Mouse (Mus musculus): Measurements from ENCODE around the gene Ccdc171.

Ccdc171 gene

DNA sequence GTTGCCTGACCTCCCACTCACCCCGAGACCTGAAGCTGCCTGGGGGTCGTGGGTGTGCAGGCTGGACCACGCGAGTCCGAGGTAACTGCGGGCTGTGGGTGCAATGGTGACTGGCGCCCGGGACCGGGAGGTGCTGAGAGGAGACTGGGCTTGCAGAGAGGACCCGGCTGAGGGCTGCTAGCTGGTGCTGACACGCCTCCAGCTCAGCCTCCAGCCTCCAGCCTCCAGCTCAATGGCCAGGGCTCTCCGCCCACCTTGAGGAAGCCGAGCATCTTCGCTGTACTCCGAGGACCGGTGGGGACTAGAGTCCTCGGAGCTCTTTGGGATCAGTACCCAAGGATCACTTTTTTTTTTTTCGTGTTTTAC, 328 bp downstream of the Ccdc171 start:
- peak; percentile 70 for DNase-seq (ENCODE audit: low read depth, low spot score)

DNA sequence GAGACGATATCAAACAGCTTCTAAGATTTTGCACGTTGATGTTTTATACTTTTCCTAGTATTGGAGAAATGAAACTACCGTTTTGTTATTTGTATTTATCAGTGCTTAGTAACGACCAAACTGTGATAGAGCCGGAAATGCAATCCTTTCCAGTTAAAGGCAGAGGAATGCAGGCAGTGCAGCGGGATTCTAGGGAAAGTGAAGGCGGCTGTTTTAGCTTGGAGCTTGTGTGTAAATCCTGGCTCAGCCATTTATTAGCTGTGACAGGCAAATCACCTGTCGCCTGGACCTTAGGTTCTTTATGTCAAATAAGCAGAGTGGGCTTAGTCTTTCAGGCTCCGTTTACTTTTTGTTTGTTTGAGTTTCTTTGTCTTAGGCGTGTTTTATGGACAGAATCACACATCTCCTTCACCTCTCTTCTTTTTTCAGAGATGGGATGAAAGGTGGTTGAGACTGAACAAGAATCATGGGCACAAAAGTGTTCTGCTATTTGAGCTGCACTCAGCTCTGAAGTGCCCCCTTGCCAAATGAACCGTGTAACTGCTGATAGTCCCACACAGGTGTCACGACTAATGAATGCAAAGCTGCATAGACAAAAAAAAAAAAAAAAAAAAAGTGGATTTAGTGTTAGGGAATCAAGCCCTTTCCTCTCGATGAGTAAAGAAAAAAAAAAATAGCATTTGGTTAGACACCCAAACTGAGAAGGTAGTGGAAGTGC, 1.1 kb downstream of the Ccdc171 start:
- DNase-seq (ENCODE audit: low read depth, low spot score): peak; percentile 32

DNA sequence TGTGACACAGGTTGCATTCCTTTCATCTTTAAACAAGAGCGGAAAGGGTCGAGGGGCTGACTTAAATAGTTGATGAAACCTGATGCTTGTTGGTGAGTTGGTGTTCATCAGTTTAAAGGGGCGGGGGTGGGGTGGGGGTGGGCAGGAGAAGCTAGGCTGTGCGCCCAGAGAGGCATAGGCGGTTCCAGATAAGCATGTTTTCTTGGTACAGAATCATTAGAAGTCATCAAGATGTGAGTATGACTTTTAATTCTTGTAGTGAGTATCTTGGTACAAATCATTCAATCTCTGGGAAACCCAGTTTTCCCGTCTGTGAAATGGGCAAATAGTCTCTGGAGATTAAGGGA, 1.6 kb downstream of the Ccdc171 start:
- DNase-seq (ENCODE audit: low read depth, low spot score): no peak

DNA sequence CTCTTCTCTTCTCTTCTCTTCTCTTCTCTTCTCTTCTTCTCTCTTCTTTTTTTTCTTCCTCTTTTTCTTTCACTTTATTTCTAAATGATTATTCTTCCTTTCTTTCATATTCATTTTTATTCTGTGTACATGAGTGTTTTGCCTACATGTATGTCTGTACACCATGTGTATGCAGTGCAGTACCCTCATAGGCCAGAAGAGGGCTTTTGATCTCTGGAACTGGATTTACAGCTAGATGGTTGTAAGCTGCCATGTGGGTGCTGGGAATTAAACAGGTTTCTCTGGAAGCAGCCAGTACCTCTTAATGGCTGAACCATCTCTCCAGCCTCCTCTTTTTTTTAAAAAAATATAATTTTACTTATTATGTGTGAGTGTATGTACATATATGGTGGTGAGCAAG, 2.6 kb downstream of the Ccdc171 start:
- peak; percentile 89 for DNase-seq (ENCODE audit: low read depth, low spot score)

DNA sequence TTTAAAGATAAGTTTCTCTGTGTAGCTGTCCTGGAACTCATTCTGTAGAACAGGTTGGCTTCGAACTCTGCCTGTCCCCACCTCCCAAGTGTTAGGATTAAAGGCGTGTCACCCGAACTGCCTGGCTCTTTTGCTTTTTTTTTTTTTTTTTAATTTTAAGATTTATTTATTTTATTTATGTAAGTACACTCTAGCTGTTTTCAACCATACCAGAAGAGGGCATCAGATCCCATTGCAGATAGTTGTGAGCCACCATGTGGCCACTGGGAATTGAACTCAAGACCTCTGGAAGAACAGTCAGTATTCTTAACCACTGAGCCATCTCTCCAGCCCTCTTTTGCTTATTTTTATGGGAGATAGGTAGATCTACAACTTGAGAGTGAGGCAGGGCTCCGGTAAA, 4.7 kb downstream of the Ccdc171 start:
- peak; percentile 30 for DNase-seq (ENCODE audit: low read depth, low spot score)

DNA sequence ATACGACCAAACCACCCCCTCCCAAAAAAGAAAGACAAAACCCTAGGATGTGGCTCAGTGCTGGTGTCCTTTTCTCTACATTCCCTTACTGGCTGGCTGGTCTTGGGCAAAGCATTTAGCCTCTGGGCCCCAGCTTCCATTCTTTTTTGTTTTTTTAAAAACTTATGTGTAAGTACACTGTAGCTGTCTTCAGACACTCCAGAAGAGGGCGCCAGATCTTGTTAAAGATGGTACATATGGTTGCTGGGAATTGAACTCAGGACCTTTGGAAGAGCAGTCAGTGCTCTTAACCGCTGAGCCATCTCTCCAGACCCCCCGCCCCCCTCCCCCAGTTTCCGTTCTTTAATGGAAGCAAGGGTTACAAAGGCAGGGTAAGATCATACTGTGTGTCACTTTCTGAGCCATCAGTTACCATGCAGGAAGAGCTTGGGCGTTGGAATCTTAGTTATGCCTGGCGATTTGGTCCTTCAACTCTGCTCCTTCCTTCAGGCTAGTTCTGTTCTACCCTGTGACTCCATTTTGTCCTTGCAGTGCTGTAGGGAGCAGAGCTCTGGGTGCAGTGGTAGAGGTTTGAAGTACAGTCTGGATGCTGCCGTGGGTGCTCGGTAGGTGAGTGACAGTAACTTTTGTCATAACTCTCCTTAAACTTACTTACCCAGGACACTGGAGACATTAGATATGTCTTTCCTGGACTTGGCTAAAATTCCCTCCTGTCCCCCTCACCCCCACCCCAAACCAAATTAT, 8.0 kb downstream of the Ccdc171 start:
- peak; percentile 44 for DNase-seq (ENCODE audit: low read depth, low spot score)

DNA sequence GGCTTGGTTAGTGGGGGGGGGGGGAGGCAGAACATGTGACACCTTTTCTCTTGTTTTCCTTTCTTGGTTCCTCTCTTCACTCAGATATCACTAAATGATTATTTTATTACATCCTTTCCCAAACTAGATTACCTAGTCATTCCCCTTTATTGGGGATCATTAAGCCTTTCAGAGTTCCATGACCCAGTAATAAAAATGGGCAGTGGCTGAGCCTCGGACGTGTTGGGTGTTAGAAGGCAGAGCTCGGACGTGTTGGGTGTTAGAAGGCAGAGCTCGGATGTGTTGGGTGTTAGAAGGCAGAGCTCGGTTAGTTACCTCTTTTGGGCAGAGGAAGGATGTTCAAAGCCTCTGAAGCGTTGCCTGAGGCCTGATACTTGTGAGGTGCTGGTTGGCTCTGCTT, 8.7 kb downstream of the Ccdc171 start:
- DNase-seq (ENCODE audit: low read depth, low spot score): no peak

DNA sequence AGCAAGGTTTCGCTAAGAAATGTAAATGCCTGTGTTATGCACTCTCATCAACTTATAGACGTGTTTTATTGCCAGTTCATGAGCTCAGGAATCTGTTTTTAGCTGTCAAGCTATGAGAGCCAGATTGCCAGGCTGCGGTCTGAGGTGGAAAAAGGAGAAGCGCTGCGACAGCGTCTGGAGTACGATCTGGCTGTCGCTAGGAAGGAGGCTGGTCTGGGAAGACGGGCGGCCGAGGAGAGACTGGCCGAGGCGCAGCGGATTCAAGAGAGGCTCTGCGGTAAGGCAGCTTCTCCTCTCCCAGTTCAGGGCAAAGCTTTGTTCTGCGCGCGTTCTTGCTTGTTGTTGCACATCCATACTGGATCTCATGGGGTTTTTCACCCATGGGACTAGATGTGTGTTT, 24.2 kb downstream of the Ccdc171 start:
- DNase-seq (ENCODE audit: low read depth, low spot score): peak; percentile 21

DNA sequence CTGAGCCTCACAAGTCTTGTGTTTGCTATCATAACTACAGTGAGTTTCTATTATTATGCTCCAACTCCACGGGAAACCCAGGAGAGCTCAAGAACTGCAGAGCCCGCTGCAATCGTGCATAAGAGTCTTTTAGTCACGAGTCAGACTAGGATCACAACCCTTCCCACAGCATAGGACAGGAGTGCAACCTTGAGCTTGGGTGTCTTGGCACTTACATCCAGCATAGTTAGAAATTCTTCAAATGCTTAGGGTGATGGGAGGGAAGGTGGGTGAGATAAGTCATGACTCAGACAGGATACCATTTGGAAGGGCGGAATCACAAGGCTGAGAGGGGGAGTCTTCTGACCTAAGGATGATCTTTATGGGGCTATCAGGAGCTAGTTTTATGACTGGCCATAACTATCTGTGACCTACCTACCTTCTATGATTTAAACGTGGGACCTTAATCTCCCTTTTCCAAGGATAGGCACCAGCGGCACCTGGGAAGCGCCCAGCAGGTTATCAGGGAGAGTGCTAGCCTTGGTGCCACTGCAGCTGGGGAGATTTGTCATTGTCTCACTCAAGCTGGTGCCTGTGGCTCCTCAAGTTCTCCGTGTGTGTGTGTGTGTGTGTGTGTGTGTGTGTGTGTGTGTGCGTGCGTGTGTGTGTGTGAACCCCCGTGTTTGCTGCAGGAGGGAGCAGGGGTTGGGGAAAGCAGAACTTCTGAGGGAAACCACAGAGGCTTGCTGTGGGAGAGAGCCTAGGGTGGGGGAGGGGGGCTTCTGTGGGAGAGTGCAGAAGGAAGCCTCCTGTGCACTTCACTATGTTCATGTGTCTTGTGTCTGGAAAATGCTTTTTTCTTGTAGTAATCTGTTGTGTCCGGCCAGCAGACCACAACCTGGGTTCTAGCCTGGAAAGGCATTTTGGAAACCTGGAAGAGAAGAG, 42.1 kb downstream of the Ccdc171 start:
- DNase-seq (ENCODE audit: low read depth, low spot score): peak; percentile 50

DNA sequence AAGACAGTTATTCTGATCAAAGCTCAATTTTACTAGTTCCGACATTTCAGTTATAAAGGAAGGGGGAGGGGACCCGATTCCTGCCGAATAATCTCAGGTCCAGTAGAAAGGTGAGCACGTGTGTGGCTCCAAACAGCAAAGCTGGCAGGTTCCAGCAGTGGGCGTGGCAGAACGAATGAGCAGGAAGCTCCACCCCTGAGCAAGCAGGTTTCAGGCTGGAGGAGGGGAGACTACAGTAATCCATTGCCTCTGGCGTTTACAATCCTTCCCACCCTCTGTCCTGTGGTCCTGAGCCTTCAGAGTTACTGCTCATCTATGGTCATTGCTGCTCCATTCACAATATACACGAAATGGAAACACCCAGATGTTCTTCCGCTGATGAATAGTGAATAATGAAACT, 42.8 kb downstream of the Ccdc171 start:
- peak; percentile 61 for DNase-seq (ENCODE audit: low read depth, low spot score)

DNA sequence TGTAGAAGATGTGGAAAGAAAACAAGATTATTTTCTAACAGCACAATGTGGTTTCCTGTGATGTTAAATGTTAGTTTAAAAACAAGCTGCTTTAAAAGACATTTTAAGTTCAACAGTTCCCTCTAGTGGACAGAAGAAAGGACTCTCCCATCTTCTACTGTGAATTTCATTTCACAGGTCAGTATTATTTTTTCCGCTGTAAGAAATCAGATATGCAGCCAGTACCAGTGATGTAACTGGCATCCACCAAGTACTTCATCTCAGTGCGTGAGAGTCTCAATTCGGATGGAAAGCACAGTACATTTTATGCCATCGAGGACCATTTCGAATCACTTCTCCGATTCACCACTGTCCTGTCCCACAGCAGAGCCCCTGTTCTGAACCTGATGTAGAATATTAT, 45.2 kb downstream of the Ccdc171 start:
- no peak for DNase-seq (ENCODE audit: low read depth, low spot score)

DNA sequence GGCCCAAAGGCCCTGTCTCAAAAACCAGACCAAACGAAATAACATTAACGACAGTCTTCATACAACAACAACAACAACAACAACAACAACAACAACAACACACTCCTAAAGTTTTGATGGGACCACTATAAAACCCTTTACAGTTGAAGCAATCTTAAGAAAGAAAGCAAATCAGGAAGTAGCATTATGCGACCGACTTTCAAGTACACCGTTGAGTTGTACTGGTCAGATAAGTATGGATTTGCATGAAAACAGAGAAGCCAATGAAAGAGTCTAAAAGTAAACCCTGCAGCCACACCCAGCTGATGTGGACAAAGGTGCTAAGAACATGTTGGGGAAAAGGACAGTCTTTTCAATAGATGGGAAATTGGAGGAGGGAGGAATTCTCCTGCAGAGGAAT, 45.7 kb downstream of the Ccdc171 start:
- no peak for DNase-seq (ENCODE audit: low read depth, low spot score)

DNA sequence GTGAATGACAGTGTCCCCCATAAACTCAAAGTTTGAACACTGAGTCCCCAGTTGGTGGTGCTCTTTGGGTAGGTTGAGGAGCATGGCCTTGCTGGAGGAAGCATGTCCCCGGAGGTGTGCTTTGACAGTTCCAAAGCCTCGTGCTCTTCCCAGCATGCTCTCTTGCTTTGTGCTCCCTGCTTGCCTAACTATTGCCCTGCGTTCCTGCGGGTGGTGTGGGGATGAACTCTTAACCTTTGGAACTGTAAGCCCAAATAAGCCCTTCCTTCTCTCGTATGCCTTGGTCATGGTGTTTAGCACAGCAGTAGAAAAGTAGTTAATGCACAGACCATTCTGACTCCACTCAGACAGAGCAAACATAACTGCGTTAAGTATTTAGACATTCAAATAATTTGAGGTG, 47.2 kb downstream of the Ccdc171 start:
- DNase-seq (ENCODE audit: low read depth, low spot score): no peak

DNA sequence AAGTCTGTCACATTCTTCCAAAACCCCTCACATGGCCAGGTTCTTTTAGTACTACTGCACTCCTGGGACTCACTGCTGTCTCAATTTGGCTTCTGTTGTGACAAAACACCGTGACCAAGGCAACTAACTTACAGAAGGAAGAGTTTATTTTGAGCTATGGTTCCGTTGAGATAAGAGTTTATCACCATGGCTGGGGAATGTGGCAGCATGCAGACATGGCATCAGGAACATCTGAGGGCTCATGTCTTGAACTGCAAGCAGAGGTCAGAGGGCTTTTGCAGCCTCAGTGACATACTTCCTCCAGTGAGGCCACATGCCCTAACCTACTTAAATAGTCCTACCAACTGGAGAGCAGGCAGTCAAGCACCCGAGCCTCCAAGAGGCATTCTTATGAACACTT, 51.0 kb downstream of the Ccdc171 start:
- no peak for DNase-seq (ENCODE audit: low read depth, low spot score)

DNA sequence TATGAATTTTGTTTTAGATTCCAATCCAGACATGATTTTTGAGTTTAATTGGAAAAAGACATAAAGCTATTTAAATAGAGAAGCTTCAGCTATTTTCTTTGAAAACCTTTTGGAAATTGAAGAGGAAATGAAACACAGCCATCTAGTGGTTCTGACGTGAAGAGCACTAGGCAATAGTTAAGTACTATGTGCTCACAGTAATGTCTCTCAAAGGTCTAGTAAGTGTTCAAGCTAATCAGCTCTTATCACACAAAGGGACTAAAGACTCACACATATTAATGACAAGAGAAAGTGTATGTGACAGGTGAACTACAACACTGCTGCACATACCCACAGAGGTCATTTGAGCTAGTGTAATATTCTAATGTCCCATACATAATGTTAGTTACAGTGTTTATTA, 54.8 kb downstream of the Ccdc171 start:
- no peak for DNase-seq (ENCODE audit: low read depth, low spot score)

DNA sequence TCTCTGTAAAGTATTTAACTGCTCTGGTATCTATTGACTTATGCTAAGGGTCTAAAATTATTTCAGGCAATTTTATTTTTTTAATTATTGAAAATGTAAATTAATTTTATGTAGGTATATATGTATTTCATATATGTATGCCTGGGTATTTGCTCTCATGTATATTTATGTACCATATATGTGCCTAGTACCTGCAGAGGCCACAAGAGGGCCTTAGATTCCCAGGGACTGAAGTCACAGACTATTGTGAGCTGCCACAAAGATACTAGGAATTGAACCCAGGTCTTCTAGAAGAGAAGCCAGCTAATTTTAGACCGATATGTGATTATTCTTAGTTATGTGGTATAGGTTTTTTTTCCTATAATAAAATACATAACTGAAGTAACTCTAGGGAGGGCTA, 62.2 kb downstream of the Ccdc171 start:
- DNase-seq (ENCODE audit: low read depth, low spot score): peak; percentile 37

DNA sequence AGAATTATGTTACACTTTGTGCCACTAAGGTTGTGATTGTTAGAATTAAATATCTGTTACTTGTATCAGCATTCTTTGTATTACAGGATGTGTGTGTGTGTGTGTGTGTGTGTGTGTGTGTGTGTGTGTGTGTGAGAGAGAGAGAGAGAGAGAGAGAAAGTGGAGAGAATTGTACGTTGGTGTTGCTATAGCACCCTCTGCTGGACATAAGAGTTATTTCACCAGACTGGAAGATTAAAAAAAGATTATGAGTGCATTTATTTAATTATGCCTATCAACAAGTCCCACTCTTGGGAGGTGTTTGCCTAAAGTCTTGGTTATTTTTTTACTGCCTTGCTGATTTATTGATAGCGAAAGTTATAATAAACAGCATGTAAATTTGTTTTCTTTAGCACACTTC, 71.1 kb downstream of the Ccdc171 start:
- peak; percentile 28 for DNase-seq (ENCODE audit: low read depth, low spot score)

DNA sequence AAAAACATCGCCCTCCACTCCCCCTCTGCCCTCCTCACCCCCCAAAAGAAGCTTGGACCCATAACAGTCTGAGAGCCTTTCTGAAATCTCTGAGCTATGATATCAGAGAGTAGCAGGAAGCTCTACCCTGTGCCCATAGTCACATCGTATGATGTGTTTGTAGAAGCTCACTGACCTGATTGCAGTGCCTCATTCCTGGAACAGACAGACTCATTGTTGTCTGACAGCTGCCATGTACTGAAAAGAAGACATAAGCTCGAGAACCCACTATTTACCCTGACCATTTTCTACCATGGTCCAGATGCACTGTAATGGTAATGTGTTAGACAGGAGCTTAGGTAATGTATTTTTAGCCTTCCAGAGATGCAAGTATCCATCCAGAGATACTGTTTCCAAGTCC, 85.8 kb downstream of the Ccdc171 start:
- DNase-seq (ENCODE audit: low read depth, low spot score): no peak

DNA sequence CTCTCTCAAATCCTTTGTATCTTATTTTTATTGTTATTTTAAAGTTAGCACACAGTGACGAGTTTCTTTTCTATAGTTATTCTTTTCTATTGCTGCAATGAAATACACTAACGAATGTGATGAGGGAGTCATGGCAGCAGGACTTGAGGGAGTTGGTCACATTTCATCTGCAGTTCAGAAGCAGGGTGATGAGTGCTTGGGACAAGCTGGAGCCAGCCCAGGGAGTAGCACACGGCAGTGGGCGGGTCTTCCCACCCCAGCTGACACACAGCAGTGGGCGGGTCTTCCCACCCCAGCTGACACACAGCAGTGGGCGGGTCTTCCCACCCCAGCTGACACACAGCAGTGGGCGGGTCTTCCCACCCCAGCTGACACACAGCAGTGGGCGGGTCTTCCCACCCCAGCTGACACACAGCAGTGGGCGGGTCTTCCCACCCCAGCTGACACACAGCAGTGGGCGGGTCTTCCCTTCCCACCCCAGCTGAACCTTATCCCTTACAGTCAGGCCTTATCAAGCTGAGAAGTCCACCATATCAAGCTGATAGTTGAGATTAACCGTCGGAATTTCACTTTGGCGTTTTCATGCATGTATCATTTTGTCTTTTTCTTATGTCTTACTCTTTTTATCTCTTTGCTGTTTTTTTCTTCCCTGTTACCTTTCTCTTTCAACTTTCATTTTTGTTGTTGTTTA, 97.8 kb downstream of the Ccdc171 start:
- DNase-seq (ENCODE audit: low read depth, low spot score): peak; percentile 54

DNA sequence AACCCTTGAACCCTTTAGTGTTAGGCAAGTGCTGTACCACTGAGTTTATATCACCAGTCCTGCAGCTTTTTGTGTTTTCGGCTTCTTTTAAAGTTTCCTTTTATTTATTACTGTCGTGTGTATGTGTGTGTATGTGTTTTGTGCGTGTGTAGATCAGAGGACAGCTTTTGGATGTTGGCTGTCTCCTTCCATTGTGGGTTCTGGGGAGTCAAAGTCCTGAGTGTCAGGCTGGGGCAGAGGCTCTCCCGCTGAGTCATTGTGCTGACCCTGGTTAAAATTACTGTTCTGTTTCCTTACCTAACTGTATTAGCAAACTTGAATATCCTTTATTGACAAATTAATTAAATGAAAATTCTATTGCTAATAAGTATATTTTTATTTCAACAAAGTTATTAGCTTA, 98.4 kb downstream of the Ccdc171 start:
- DNase-seq (ENCODE audit: low read depth, low spot score): no peak

DNA sequence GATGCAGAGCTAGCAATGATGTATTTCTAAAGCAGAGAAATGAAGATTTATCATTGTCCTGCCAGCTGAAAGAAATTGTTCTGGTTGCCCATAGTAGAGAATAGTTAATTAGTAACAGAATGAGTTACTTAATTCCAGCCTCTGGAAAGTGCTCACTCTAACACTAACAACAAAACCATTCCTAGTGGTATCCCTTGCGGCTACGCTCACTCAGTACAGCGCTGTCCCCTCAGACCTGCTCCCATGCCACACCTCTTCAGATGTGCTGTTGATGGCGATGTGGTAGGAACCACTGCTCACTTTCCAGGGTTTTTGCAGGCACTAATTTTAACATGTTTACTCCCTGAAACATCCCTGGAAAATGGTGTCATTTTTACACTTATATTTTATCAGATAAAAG, 126.1 kb downstream of the Ccdc171 start:
- DNase-seq (ENCODE audit: low read depth, low spot score): no peak

DNA sequence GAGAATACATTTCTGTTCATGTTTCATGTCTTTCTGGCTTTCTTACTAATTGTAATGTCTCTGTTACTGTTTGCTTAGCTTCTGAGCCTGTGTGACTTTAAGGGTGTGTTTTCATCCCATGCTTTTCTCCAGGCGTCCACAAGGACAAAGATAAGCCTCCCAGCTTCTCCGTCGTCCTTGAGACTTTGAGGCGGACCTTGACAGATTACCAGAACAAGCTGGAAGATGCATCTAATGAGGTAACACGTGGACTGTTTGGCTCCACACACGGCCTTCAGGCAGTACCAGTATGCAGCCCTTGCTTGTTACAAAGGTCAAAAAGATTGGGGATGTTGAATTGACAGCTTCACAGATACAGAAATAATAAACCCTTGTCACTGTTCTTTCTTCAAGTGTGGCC, 130.1 kb downstream of the Ccdc171 start:
- DNase-seq (ENCODE audit: low read depth, low spot score): peak; percentile 7
